Mouse (Mus musculus) retina, postnatal 1 day (tissue): ENCODE results near the gene Ranbp3l.
"Not testable (repeated sequence)": the region's sequence is repeated elsewhere in the genome, so short reads cannot be mapped to it uniquely, and the experiment has no call there.

ENCODE experiments used
- DNase-seq: peaks from one replicate; pipeline ENCODE4 v3.0.0-alpha.2; 2012

The Ranbp3l gene

DNA sequence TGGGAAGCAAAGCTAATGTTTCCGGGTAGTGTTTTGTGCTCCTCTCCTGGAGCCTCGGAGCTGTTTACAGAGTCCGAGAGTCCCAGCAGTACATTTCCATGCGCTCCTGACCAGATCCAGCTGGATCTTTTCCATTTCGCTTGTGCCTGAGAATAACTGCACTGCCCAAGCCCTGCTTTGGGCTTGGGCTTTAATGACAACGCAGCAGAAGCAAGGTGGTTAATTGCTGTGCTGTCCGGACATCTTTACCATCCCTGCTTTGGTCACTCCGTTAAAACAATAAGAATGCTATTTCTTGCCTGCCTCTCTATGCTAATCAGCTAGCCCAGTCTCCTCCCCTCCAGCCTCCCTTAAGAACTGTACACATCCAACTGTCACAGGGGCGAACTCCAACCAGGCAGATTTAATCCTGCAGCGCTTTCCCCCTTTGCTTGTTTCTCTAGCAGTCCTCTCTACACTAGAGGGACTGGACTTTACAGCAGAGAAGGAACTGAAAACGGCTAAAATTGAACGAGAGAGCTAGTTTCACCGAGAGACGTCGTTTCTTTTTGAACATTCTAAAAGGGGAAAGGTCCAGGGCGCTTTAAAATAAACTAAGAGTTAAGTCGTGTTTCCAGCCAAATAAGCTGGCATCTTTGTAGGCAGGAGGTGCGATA, at the start of gene Ranbp3l:
Gene Ranbp3l, plus strand, starts transcription at position 377 of the 656 bp plus-strand sequence.
- peak; percentile 62 for DNase-seq

DNA sequence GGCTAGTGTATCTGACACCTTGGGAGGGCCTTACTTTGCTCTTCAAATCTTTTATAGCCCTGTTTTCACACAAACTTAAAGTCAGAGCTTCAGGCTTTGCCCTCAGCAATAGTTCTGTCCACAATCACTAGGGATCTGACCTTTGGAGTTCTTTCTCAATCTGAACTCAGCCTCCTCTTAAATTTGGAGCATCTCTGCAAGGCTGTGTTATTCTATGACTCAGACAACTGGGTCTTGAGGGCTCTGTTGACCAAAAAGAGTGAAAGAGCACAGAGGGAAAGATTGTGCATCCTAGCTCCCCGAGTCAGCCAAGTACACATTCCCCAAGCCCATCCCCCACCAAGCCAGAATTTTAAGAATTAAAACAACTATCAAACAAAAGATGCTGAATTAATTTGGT, 37.7 kb upstream of the Ranbp3l start:
- no peak for DNase-seq

DNA sequence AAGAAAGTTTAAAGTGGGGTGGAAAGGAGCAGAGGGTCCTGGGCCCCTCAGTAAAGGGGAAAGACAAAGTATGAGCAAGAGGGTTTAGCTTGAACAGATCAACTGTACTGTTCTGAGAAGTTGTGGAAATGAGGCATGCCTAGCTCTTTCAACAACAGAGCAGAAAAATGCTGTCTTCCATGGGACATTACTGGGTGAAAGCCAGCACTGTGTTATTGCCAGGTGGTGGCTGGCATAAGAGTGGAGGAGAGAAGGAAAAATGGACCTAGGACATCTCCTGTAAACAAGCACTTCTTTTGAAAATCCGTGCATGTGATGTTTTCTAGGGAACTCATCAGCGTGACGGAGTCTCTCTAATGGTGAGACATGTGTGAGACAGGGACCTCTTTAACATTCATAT, 30.8 kb upstream of the Ranbp3l start:
- no peak for DNase-seq

DNA sequence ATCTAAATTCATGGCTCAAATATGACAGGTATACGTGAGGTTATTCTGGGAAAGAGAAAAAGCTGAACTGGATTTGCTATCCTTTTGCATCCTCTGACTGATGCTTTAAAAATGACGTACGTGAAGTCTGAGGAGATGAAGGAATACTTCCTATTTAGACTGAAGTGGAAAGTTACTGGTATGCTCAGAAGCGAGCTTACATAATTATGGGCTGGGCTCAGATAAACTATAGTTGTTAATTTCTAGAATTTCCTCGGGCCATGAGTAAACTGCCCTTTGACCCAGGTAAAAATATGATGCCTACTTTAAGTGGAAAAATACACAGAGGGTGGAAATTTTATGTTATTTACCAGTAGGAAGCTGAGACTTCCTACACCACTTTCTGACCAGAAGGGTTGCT, 26.9 kb upstream of the Ranbp3l start:
- no peak for DNase-seq

DNA sequence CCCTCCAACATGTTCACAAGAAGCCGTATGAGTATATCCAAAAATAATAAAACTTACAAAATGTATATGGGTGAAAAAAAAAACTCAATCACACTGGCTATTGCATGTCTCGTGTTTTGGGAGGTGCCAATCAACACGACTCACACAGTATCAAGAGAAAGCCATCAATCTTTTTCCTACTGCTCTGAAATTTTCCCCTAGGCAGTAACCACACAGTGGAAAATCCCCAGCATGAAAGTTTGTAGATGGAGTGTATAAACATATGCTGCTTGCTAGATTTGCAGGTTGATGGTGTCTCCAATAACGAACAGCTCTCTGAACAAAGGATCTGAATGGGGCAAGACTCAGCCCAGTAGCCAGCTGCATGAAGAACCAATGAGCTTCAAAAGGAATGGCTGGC, 16.9 kb upstream of the Ranbp3l start:
- DNase-seq = no peak

DNA sequence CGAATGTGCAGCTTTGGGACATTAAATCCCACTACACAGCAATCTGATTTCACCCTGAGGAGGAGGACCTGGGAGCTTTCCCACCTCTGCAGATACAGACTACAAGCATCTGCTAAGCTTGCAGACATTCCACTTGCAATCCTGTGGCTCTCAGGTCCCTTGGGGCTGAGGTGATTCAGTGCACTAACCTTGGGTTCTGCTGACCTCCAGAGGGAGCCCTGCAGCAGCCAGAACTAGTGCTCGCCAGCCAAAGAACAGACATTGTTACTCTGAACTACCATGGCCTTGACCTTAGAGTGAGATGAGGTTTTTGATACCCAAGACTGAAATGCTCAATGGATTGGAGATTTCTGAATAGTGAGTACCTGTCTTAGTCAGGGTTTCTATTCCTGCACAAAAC, 4.4 kb upstream of the Ranbp3l start:
- DNase-seq = peak; percentile 14

DNA sequence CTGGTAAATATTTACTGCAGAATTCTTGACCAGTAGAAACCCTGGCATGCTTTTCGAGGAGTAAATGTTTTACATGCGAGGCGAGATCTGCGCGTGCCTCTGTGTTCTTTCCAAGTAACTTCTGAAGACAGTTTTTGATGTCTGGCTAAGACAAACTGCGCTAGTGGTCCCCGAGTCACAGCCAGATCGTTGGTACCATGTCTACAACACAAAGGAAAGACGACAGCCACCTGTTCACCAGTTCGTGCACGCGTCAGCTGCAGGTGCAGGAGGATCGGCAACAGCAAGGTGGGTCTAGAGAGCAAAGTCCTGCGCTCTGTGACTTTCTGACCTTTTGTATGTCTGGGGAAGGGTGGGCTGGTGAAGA, 463 bp downstream of the Ranbp3l start:
- no peak for DNase-seq

DNA sequence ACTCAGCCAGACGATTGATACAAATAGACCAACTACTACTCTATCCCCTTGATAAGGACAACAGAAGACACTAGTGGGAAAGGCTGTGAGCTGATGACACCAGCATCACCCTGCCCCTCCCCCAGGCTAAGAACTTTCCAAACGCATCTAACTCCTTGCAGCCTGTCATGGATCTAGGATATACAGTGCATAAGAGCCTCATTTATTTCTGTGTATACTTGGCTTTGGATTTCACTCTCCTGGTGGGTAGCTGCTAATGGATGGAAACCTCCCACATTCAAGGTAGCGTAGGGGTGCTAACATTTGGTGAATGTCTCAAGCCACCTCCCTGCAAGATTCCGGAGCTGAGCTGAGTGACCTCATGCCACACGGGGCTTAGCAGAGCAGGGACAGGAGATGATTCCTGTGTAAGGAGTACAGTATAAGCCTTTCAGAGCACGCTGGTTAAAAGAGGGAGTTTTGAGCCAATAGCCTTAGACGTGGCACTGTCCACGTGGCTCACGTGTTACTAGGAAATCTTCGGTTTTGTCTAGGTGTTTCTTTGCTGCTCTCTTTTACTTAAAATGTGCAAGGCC, 1.4 kb downstream of the Ranbp3l start:
- no peak for DNase-seq

DNA sequence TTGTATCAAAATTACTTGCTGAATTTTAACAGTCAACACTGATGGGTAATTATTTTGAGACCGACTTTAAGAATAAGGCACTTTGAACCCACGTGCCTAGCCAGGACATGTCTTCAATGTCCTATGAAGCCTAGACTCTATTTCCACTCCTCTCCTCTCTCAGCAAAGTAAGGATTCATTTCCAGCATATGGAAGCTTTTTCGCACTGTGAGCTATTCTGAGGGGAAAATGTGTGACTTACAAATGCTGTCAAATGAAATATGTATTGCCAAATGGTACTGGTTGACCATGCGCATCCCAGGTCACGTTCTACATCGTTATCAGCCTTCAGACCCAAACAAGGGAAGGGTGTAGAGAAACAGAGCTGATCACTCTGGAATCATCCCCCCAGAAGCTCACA, 23.5 kb downstream of the Ranbp3l start:
- no peak for DNase-seq

DNA sequence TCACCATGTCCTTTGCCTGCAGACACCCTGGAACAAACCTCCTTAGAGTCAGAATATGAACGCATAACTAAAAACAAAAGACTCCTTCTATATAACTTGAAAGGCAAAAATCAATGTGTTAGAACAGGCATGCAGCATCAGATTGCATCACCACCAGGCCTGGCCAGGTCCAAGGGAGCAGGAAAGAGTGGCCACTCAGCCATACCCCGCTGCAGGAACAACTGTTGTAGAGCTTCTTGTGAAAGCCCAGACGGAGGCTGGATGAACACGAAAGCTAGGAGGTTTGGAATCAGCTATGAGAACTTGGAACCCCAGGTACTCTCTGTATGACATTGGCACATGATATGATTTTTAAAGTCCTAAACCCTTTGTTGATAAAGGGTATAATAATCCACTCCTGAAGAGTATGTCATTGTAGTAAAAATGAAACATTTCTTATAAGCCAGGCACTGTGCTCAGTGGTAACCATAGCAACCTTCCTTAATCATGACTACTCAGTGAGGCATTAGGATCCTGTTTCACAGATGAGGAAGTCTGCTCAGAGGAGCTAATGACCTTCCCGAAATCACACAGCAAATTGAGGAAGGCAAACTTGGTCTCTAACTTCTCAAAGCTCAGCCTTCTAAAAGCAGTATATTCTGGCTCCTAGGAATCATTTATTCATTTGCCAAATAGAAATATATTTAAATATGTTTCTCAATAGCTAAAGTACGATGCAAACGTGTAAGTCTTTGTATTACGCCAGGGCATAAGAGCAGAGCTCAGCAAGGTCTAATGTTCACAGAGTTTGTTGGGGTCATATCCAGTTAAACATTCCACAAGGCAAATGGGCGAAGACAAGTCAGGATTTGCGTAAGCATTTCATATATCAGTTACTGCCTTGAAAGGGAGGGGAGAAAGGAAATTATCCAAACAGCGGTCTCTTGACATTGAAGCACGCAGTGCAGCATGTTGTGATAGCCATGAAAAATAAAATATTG, 24.4 kb downstream of the Ranbp3l start:
- peak; percentile 20 for DNase-seq

DNA sequence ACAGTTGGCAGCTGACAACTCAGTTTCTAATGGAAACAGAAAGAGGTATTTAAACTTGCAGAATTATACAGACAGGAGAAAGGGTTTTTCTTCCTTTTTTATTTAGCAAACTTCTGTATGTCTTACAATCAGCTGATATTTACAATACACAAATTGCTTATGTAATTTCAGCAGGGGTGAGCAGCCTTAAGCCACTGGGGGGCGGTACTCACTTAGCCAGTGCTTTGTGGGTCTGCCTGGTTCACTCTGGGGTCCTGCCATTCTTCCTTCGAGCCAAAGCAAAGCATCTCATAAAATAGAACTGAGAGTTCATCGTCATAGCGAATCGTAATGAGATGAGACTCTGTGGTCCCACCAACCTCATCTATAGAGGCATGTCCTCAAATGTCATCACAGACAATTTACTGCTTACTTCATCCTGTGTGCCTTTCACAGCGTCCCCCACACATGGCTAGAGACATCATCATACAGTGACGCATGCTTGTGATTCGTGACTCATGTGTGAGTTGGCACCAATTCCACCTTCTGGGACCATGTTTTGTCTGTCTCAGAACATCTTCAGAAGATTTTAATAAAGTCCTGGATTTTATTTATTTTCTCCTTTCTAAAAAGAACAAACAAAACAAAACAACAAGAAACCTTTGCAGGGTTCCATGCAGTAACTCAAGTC, 27.0 kb downstream of the Ranbp3l start:
- DNase-seq = peak; percentile 37

DNA sequence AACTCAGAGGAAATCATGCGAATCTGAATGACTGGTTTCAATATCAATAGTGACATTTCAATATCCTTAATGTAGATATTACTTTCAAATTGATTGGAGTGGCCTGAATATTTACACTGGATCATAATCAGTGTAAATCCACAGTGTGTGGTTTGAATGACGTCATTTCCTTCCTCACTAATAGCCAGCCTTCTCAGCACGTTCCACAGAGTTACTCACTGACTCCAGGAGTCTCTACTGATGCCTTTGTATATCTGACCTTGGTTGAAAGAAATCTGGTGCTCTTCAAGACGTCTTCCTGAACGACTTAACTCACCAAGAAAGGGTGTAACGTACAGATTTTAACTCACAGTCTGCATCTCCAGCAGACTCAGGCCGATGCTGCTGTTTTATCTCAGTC, 27.7 kb downstream of the Ranbp3l start:
- DNase-seq = no peak

DNA sequence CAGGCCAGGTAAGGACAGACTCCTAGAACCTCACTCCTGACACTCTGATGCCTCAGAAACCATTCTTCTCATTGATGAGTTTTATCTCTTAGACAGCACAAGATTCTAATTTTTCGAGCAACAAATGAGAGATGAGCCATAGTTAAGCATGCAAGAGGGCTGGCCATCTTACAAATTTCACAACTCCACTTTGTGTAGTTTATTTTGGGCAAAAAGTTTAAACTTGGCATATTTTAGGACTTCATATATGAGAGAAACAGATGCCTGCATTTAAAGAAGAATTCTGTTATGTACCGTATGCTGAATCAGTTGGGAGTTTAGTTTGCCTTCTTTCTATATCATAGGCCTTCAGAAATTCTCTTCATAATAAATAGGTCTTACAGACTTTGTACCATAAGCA, 35.0 kb downstream of the Ranbp3l start:
- no peak for DNase-seq

DNA sequence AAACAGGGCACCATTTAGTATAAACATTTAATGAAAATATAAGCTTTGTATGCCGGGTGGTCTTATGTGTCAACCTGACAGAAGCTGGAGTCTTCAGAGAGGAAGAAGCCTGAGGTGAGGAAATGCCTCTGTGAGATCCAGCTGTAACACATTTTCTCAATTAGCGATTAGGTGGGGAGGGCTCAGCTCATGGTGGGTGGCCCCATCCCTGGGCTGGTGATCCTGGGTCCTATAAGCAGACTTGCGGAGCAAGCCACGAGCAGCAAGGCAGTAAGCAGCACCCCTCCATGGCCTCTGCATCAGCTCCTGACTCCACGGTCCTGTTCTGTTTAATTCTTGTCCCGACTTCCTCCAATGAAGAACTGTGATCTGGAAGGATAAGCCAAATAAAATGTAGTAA, 41.4 kb downstream of the Ranbp3l start:
- DNase-seq = no peak

DNA sequence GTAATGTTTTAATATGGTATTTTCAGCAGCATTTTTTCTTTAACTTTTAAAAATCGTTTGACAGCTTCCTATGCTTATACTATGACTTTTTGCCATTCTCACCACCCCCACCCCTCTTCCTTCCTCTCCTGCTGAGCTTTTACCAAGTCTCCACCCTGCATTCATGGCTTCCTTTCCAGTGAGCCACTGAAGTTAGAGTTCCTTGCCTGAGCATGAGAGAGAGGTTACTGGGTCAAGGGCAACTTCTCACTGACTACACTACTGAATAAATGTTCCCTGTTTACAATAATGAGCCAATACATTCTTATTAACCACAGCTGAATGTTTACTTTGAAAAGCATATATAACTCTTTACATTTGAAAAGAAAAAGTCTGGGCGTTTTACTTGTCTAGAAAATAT, 46.8 kb downstream of the Ranbp3l start:
- no peak for DNase-seq

DNA sequence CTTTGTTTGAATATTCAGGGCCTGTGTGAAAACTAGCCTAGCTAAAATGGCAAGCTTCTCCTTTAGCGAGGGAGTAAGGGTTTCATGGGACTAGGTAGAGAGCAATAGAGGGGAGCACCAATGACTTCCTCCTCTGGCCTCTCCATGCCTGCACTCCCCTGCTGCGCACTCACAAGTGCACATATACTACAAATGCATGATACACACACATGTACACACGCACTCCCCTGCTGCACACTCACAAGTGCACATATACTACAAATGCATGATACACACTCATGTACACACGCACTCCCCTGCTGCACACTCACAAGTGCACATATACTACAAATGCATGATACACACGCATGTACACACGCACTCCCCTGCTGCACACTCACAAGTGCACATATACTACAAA, 47.7 kb downstream of the Ranbp3l start:
- DNase-seq = not testable (repeated sequence)

DNA sequence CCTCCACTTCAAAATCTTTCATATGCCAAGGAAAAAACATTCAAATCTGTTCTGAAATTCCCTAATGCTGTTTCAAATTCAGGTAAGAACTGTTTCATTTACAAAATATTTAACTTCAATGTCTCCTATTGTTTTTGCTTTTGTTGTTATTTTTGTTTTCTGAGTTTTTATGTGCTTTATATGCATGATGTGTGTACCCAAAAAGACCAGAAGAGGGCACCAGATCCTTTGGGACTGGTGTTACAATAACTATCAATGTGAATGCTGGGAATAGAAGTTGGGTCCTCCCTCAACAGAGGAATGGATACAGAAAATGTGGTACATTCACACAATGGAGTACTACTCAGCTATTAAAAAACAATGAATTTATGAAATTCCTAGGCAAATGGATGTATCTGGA, 88.0 kb downstream of the Ranbp3l start:
- no peak for DNase-seq

DNA sequence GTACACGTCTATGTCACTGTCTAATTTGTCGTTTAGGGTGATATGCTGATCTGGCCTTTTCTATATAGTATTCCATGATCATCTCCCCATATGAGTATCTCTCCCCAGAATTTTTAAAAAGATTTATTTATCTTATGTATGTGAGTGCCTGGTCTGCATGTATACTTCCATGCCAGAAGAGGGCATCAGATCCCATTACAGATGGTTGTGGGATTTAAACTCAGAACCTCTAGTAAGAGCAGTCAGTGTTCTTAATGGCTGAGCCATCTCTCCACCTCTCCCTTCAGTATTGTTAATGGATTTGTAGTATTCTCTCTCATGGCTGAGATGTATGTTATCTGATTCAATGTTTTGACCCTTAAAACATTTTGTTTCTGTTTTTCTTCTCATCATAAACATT, 92.1 kb downstream of the Ranbp3l start:
- DNase-seq = no peak

DNA sequence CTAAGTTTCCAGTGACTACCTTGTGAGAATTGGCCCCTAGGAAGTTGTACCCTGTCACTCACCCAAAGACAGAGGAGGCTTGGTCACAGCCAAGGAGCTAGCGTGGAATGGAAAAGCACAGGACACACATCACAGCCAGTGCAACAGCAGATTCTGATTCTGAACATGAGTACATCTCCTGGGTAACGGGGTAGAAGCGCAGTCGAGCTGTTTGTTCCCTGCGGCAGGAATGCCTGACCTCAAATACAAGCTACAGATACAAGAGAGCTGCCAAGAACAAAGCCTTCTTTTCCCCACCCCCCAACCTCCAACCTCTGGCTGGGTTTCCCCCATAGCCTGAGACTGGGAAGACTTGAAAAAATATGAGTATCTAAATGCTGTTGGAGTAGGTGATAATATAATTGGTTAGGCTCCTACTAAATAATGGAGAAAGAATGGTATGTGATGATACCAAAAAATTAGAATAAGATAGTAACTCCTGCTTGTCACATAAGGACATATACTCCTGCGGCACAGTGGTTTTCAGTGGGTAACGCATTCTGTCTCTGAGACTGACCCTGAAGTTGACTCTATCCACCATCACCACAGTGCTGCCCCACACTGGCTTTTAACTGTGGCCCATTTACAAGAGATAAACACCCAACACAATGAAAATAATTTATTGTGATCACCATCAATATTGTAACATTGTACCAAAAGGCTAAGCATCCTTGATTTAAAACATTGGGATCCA, 93.6 kb downstream of the Ranbp3l start:
- peak; percentile 77 for DNase-seq

DNA sequence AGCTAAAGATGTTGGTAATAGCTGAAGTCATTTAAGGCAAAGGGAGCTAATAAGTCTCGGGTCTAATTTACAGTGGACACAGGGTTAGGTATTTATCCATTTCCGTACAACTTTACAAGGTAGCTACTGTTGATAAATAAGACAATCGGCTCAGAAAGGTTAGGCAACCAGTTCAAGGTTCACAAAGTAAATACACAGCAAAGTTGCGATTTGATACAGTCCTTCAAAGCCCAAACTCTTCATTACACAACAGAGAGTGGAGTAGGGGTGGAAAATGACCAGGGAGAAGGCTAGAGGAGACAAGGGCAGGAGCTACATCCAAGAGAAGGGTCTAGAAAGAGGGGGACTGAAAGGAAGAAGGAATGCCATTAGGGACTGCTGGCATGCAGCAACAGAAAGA, 101.1 kb downstream of the Ranbp3l start:
- DNase-seq = no peak

DNA sequence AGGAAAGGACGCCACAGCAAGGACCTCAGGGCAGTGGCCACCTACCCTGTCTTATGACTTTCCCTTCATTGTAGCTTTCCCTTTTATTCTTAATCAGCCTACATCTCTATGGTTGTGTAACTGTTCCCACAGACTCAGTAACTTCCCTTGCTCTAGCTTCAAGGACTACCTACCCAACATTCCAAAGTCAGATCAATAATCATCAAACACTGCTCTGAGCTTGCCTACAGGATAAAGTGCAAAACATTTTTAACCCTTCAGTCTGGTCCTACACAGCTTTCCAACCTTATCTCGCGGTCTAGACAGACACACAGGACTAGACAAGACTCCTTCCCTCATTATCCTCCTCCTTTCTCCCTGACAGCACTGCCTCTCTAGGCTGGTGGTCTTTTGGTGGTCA, 102.6 kb downstream of the Ranbp3l start:
- DNase-seq = no peak

DNA sequence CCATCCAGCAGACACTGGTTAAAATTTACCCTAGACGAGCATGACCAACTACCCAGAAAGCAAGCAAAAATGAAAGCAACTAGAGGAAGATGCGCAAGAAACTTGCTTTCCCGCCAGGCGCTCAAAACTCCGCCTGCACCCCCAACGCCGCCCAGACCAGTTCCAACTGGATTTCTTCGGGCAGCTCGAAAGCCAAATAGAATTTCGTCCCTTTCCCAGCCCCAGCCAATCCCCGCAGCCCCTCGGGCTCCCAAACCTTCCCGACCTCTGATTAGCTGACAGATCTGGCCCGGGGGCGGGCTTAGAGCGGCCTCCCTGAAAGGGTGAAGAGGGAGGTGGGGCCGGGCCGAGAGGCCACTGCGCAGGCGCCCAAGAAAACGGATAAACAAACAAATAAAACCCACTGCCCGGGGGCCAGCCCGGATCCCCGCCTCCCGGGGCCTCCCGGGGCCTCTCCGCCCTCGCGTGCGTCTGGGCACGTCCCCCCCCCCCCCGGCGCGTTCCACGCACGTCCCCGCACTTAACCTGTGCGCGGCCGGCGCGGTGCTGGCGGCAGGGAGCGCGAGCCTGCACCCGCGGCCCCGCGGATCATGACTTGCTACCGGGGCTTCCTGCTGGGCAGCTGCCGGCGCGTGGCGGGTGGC, 103.3 kb downstream of the Ranbp3l start, which contains the start of gene Nadk2:
Gene Nadk2, plus strand, starts transcription at position 349 of the 644 bp plus-strand sequence.
- DNase-seq = peak; percentile 100
